Mouse (Mus musculus) kidney, embryonic 14.5 days (tissue): Measurements from ENCODE around the gene Slc15a3. TPM values are rescaled to one million over a fixed set of nuclear protein-coding genes. Genes with fewer than 3 reads are reported as not detected.

ENCODE experiments used
- ATAC-seq: fragments of 200-750 bp; cut with Nextera tagmentation; 2 replicates; pipeline ENCODE4 v1.8.0; 2017; ENCODE audit warnings: moderate number of reproducible peaks, mild to moderate bottlenecking, moderate TSS enrichment, moderate library complexity; ENCODE audit not compliant: low FRiP score, low TSS enrichment
- H3K27ac ChIP-seq: fragments of 300-500 bp; sonication (generic); 2 replicates; pipeline ENCODE4 v1.5.1; 2014; ENCODE audit warnings: low read depth, mild to moderate bottlenecking, low read length, moderate library complexity, mixed read lengths
- H3K27me3 ChIP-seq: fragments of 300-500 bp; sonication (generic); 2 replicates; pipeline ENCODE4 v1.6.1; 2014; ENCODE audit warnings: mild to moderate bottlenecking, low read length; ENCODE audit not compliant: control insufficient read depth, insufficient read depth
- H3K36me3 ChIP-seq: fragments of 300-500 bp; sonication (generic); 2 replicates; pipeline ENCODE4 v1.6.1; 2014; ENCODE audit warnings: low read length, mixed read lengths; ENCODE audit not compliant: control insufficient read depth, insufficient read depth
- H3K4me1 ChIP-seq: fragments of 300-500 bp; sonication (generic); 2 replicates; pipeline ENCODE4 v1.6.1; 2014; ENCODE audit warnings: low read length, mixed read lengths; ENCODE audit not compliant: control insufficient read depth, insufficient read depth
- H3K4me2 ChIP-seq: fragments of 300-500 bp; sonication (generic); replicated peaks from 2 replicates; pipeline ENCODE4 v1.6.1; 2014; ENCODE audit warnings: low read depth, mild to moderate bottlenecking, low read length
- H3K4me3 ChIP-seq: fragments of 300-500 bp; sonication (generic); 2 replicates; pipeline ENCODE4 v1.5.1; 2014; ENCODE audit warnings: mild to moderate bottlenecking, low read length
- H3K9ac ChIP-seq: fragments of 300-500 bp; sonication (generic); 2 replicates; pipeline ENCODE4 v1.6.1; 2014; ENCODE audit warnings: low read depth, mild to moderate bottlenecking, low read length, moderate library complexity
- H3K9me3 ChIP-seq: fragments of 300-500 bp; sonication (generic); 2 replicates; pipeline ENCODE4 v1.6.1; 2016; ENCODE audit warnings: low read length; ENCODE audit not compliant: control insufficient read depth
- WGBS: fragments of 180-500 bp; shearing (Covaris S2); extraction: QIAGEN DNeasy Blood & Tissue Kit; methylation state at CpG from one replicate; pipeline ENCODE4 v1.1.7; 2014; 5-methylcytosine and 5-hydroxymethylcytosine counted together
- polyA plus RNA-seq: library from polyadenylated mRNA; unstranded; fragments of >200 nt; fragmentation: Nextera tagmentation; extraction: Ambion mirVana; gene quantifications from 2 replicates; pipeline ENCODE4 v1.2.1, GENCODE M21; 2014

Gene Slc15a3
- polyA plus RNA-seq, 1 experiment from 2014 or later: 0.69 TPM

GRCm38 (mm10) chr19:10892201-10892600 lies 52.7 kb downstream of the Slc15a3 start:
- Histone ChIP-seq H3K27me3 (no peaks in the 10 kb centered on the region), H3K36me3 (peaks cover 2% of the 10 kb centered on the region; the same call in 1 of the 2 replicates), H3K4me2 (no peak overlapping the region), H3K27ac (no peak overlapping the region), H3K4me3 (no peak overlapping the region), H3K4me1 (peaks cover 11% of the 10 kb centered on the region; the same call in 1 of the 2 replicates), H3K9me3 (no peaks in the 10 kb centered on the region), H3K9ac (no peak overlapping the region)
- ATAC-seq: no peak
- 89% methylated on average over 3 of the region's 3 CpGs for WGBS

GRCm38 (mm10) chr19:10895016-10895528 lies 55.5 kb downstream of the Slc15a3 start, which contains the start of gene Prpf19:
Prpf19 (plus strand) TSS chr19:10895231.
- Histone ChIP-seq H3K27me3 (no peaks in the 10 kb centered on the region), H3K4me1 (peaks cover 14% of the 10 kb centered on the region; the same call in 1 of the 2 replicates), H3K9me3 (no peaks in the 10 kb centered on the region), H3K27ac (peak within 1 kb of the TSS; percentile 85), H3K4me2 (peak within 1 kb of the TSS; percentile 86), H3K9ac (peak within 1 kb of the TSS; percentile 83), H3K4me3 (peak within 1 kb of the TSS; percentile 79), H3K36me3 (peaks cover 30% of the 10 kb centered on the region)
- peak; percentile 96 for ATAC-seq
- WGBS: 0% methylated on average over 42 of the region's 43 CpGs

- H3K36me3 ChIP-seq: peaks cover 37% of the 10 kb centered on the region
- H3K27me3 ChIP-seq: no peaks in the 10 kb centered on the region
- H3K9me3 ChIP-seq: no peaks in the 10 kb centered on the region
- 1% methylated on average over 16 of the region's 16 CpGs for whole genome bisulfite sequencing
- peaks cover 14% of the 10 kb centered on the region; the same call in 1 of the 2 replicates for H3K4me1 ChIP-seq
- peak overlapping the region; percentile 83 for H3K9ac ChIP-seq
- no peak for ATAC-seq
- peak overlapping the region; percentile 85 for H3K27ac ChIP-seq
- peak overlapping the region; percentile 86 for H3K4me2 ChIP-seq
- peak overlapping the region; percentile 79 for H3K4me3 ChIP-seq
Measured at GRCm38 (mm10) chr19:10895708-10896107, 56.2 kb downstream of the Slc15a3 start.

GRCm38 (mm10) chr19:10896849-10897248 lies 57.3 kb downstream of the Slc15a3 start:
- H3K4me2 ChIP-seq: peak overlapping the region; percentile 86
- no peaks in the 10 kb centered on the region for H3K9me3 ChIP-seq
- H3K4me3 ChIP-seq: no peak overlapping the region; the same call in 1 of the 2 replicates
- peak overlapping the region; percentile 83; the same call in 1 of the 2 replicates for H3K9ac ChIP-seq
- no peak for ATAC-seq
- H3K27ac ChIP-seq: no peak overlapping the region
- peaks cover 48% of the 10 kb centered on the region for H3K36me3 ChIP-seq
- peaks cover 14% of the 10 kb centered on the region; the same call in 1 of the 2 replicates for H3K4me1 ChIP-seq
- H3K27me3 ChIP-seq: no peaks in the 10 kb centered on the region
- 77% methylated on average over 7 of the region's 7 CpGs for WGBS

GRCm38 (mm10) chr19:10897491-10897890 lies 58.0 kb downstream of the Slc15a3 start:
- Histone ChIP-seq H3K36me3 (peaks cover 55% of the 10 kb centered on the region), H3K4me2 (no peak overlapping the region), H3K9ac (no peak overlapping the region)

GRCm38 (mm10) chr19:10900315-10900714 lies 60.8 kb downstream of the Slc15a3 start:
- no peak for ATAC-seq
- no peak overlapping the region for H3K9ac ChIP-seq
- H3K27ac ChIP-seq: no peak overlapping the region
- peaks cover 82% of the 10 kb centered on the region for H3K36me3 ChIP-seq
- peaks cover 18% of the 10 kb centered on the region; the same call in 1 of the 2 replicates for H3K4me1 ChIP-seq
- no peak overlapping the region for H3K4me3 ChIP-seq
- no peaks in the 10 kb centered on the region for H3K27me3 ChIP-seq
- no peak overlapping the region for H3K4me2 ChIP-seq
- 84% methylated on average over 6 of the region's 6 CpGs for WGBS
- H3K9me3 ChIP-seq: no peaks in the 10 kb centered on the region

More at GRCm38 (mm10) chr19:10897491-10897890, 58.0 kb downstream of the Slc15a3 start:
- no peaks in the 10 kb centered on the region for H3K27me3 ChIP-seq
- peaks cover 14% of the 10 kb centered on the region; the same call in 1 of the 2 replicates for H3K4me1 ChIP-seq
- 68% methylated on average over 8 of the region's 8 CpGs for WGBS
- no peak overlapping the region for H3K27ac ChIP-seq
- ATAC-seq: no peak
- no peaks in the 10 kb centered on the region for H3K9me3 ChIP-seq
- no peak overlapping the region for H3K4me3 ChIP-seq

- Histone ChIP-seq H3K27ac (no peak overlapping the region), H3K4me1 (peaks cover 20% of the 10 kb centered on the region), H3K4me3 (no peak overlapping the region), H3K4me2 (no peak overlapping the region), H3K36me3 (peaks cover 88% of the 10 kb centered on the region), H3K9ac (no peak overlapping the region), H3K27me3 (no peaks in the 10 kb centered on the region), H3K9me3 (no peaks in the 10 kb centered on the region)
- WGBS: 95% methylated on average over 5 of the region's 5 CpGs
- no peak for ATAC-seq
Measured at GRCm38 (mm10) chr19:10901046-10901445, 61.5 kb downstream of the Slc15a3 start.

GRCm38 (mm10) chr19:10904512-10904911 lies 65.0 kb downstream of the Slc15a3 start:
- peaks cover 82% of the 10 kb centered on the region for H3K36me3 ChIP-seq
- peak overlapping the region; percentile 42; the same call in 1 of the 2 replicates for H3K27ac ChIP-seq
- WGBS: 92% methylated on average over 5 of the region's 5 CpGs
- no peaks in the 10 kb centered on the region for H3K9me3 ChIP-seq
- H3K4me3 ChIP-seq: no peak overlapping the region
- peaks cover 9% of the 10 kb centered on the region; the same call in 1 of the 2 replicates for H3K4me1 ChIP-seq
- H3K4me2 ChIP-seq: no peak overlapping the region
- no peak for ATAC-seq
- no peaks in the 10 kb centered on the region for H3K27me3 ChIP-seq
- no peak overlapping the region for H3K9ac ChIP-seq

- 35% methylated on average over 7 of the region's 7 CpGs for WGBS
- H3K27me3 ChIP-seq: no peaks in the 10 kb centered on the region
- peaks cover 9% of the 10 kb centered on the region; the same call in 1 of the 2 replicates for H3K4me1 ChIP-seq
- peak overlapping the region; percentile 84 for H3K27ac ChIP-seq
- ATAC-seq: peak; percentile 88; the same call in 1 of the 2 replicates
- H3K9ac ChIP-seq: no peak overlapping the region
- no peak overlapping the region for H3K4me2 ChIP-seq
- H3K36me3 ChIP-seq: peaks cover 75% of the 10 kb centered on the region
- no peak overlapping the region for H3K4me3 ChIP-seq
- H3K9me3 ChIP-seq: no peaks in the 10 kb centered on the region
Measured at GRCm38 (mm10) chr19:10904927-10905727, 65.6 kb downstream of the Slc15a3 start.
